Mouse (Mus musculus): ENCODE measurements at regions not wholly inside any gene's neighbourhood (a gene's known extent, or its start where the extent isn't known, plus 50 kb on each side); places are given as distances from the start of the nearest gene placed in this dataset.

GRCm38 (mm10) chr4:70160525-70161224 is 249.6 kb downstream of the Cdk5rap2 start:
- DNase-seq (ENCODE audit: low read depth): no peak

- no peak for DNase-seq (ENCODE audit: low read depth)
Measured at GRCm38 (mm10) chr4:70160062-70160461, 250.2 kb downstream of the Cdk5rap2 start.

- DNase-seq (ENCODE audit: low read depth): no peak
Measured at GRCm38 (mm10) chr4:70153179-70153578, 257.1 kb downstream of the Cdk5rap2 start.

GRCm38 (mm10) chr4:70109011-70109410 is 301.2 kb downstream of the Cdk5rap2 start:
- no peak for DNase-seq (ENCODE audit: low read depth)

- no peak for DNase-seq (ENCODE audit: low read depth)
Measured at GRCm38 (mm10) chr4:70105776-70106175, 304.5 kb downstream of the Cdk5rap2 start.

GRCm38 (mm10) chr4:70097353-70097752 is 312.9 kb downstream of the Cdk5rap2 start:
- DNase-seq (ENCODE audit: low read depth): peak; percentile 33

- DNase-seq (ENCODE audit: low read depth): no peak
Measured at GRCm38 (mm10) chr4:70078206-70078605, 332.0 kb downstream of the Cdk5rap2 start.

- no peak for DNase-seq (ENCODE audit: low read depth)
Measured at GRCm38 (mm10) chr4:70062516-70062915, 347.7 kb downstream of the Cdk5rap2 start.

GRCm38 (mm10) chr4:70058831-70059544 is 351.3 kb downstream of the Cdk5rap2 start:
- no peak for DNase-seq (ENCODE audit: low read depth)

- DNase-seq (ENCODE audit: low read depth): no peak
Measured at GRCm38 (mm10) chr4:70053136-70053535, 357.1 kb downstream of the Cdk5rap2 start.

GRCm38 (mm10) chr4:70038241-70038640 is 372.0 kb downstream of the Cdk5rap2 start:
- DNase-seq (ENCODE audit: low read depth): no peak

- DNase-seq (ENCODE audit: low read depth): no peak
Measured at GRCm38 (mm10) chr4:70035912-70036311, 374.3 kb downstream of the Cdk5rap2 start.

GRCm38 (mm10) chr4:70032497-70032896 is 377.7 kb downstream of the Cdk5rap2 start:
- DNase-seq (ENCODE audit: low read depth): no peak

GRCm38 (mm10) chr4:70026848-70027247 is 383.4 kb downstream of the Cdk5rap2 start:
- no peak for DNase-seq (ENCODE audit: low read depth)

- no peak for DNase-seq (ENCODE audit: low read depth)
Measured at GRCm38 (mm10) chr4:70024838-70025376, 385.3 kb downstream of the Cdk5rap2 start.

GRCm38 (mm10) chr4:70020905-70021470 is 389.3 kb downstream of the Cdk5rap2 start:
- DNase-seq (ENCODE audit: low read depth): no peak

- DNase-seq (ENCODE audit: low read depth): no peak
Measured at GRCm38 (mm10) chr4:70012220-70012580, 398.0 kb downstream of the Cdk5rap2 start.

- DNase-seq (ENCODE audit: low read depth): no peak
Measured at GRCm38 (mm10) chr4:70011491-70012219, 398.6 kb downstream of the Cdk5rap2 start.

GRCm38 (mm10) chr4:70010466-70010865 is 399.8 kb downstream of the Cdk5rap2 start:
- no peak for DNase-seq (ENCODE audit: low read depth)

GRCm38 (mm10) chr4:70004966-70005365 is 405.3 kb downstream of the Cdk5rap2 start:
- no peak for DNase-seq (ENCODE audit: low read depth)

- no peak for DNase-seq (ENCODE audit: low read depth)
Measured at GRCm38 (mm10) chr4:69993226-69993625, 417.0 kb downstream of the Cdk5rap2 start.

- no peak for DNase-seq (ENCODE audit: low read depth)
Measured at GRCm38 (mm10) chr4:69974208-69974607, 436.0 kb downstream of the Cdk5rap2 start.

All from NIH3T3 (cell line).